Comparison of ENCODE assay signal across 19 mouse cellular contexts in the genomic region with DNA sequence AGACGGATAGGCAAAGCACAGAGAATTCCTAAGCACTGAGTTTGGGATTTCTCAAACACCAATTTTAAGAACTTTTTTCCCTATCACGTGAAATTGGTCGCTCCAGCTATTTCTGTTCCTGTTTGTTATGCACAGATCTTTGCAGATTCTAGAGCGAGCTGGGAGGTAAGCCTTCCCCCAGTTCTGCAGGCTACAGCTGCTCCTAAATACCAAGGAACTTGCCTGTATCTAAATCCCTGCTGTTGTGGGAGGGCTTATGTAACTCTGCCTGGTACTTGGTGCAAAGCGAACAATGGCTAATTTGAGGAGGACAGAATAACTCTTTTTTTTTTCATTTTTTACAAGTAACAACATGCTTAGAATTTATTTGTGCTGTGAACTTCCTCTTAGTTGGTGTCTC.
A peak's percentile ranks its signal among the peaks of the same experiment; 100 is the strongest.
DNase-seq lines count a peak whose midpoint lies in the region; ATAC-seq lines count a peak whose summit lies in the region.
"Had no signal": no experiment of that assay in that cellular context is flagged by ENCODE, and none has a peak within 500 bp of the region (broad histone marks: within the 10 kb centered on the region; RNA-seq: fewer than 3 reads in every experiment).

No protein-coding gene starts in this region.

- no peaks in the 10 kb centered on the region for H3K27me3 ChIP-seq in embryonic facial prominence, embryonic 14.5 days (replicated peaks; ENCODE audit: control insufficient read depth, insufficient read depth, low read length)
- H3K27me3 ChIP-seq in embryonic facial prominence, embryonic 10.5 days (replicated peaks; ENCODE audit: low read depth, poor library complexity, severe bottlenecking), result no peaks in the 10 kb centered on the region
- H3K27me3 ChIP-seq: CH12.LX; embryonic facial prominence, embryonic 13.5 days; hindbrain, embryonic 13.5 days; intestine, embryonic 15.5 days; liver, embryonic 13.5 days had no signal

- no peak overlapping the region for H3K9ac ChIP-seq in embryonic facial prominence, embryonic 14.5 days (ENCODE audit: low read depth, low read length)
- H3K9ac ChIP-seq: embryonic facial prominence, embryonic 13.5 days; hindbrain, embryonic 13.5 days; intestine, embryonic 15.5 days; liver, embryonic 13.5 days had no signal

- no peaks in the 10 kb centered on the region for H3K4me1 ChIP-seq in embryonic facial prominence, embryonic 14.5 days (ENCODE audit: control insufficient read depth, insufficient read depth, low read length)
- no peaks in the 10 kb centered on the region for H3K4me1 ChIP-seq in embryonic facial prominence, embryonic 10.5 days
- H3K4me1 ChIP-seq: embryonic facial prominence, embryonic 13.5 days; forebrain, embryonic 10.5 days; hindbrain, embryonic 13.5 days; intestine, embryonic 15.5 days; liver, embryonic 13.5 days had no signal

- no peak overlapping the region for H3K27ac ChIP-seq in embryonic facial prominence, embryonic 14.5 days (replicated peaks; ENCODE audit: low read depth, low read length)
- H3K27ac ChIP-seq in embryonic facial prominence, embryonic 10.5 days (replicated peaks), result no peak overlapping the region
- H3K27ac ChIP-seq: embryonic facial prominence, embryonic 13.5 days; forebrain, embryonic 10.5 days; heart, adult 2 months; hindbrain, embryonic 13.5 days; intestine, embryonic 15.5 days; liver, embryonic 13.5 days had no signal

- peak; percentile 9 for DNase-seq in embryonic facial prominence, embryonic 14.5 days (ENCODE audit: low spot score)
- no peak for DNase-seq in embryonic facial prominence, embryonic 10.5 days (ENCODE audit: low spot score)
- DNase-seq in layer of hippocampus, adult 9-10 months (ENCODE audit: low spot score), result peak; percentile 44
- peak; percentile 64 to 69 for DNase-seq in right cerebral cortex, adult 2 months (ENCODE audit: low spot score in 2 of 2)
- no peak for DNase-seq in embryo, embryonic 11 days
- DNase-seq in cerebellum, postnatal 25 days, result no peak
- DNase-seq: adrenal gland, postnatal 25 days; cerebellum, postnatal 36 days; gastrocnemius, postnatal 10 days; heart, adult 2 months; kidney, postnatal 10 days; liver, embryonic 13.5 days had no signal

- H3K36me3 ChIP-seq in embryonic facial prominence, embryonic 14.5 days (ENCODE audit: control insufficient read depth, insufficient read depth, low read length), result no peaks in the 10 kb centered on the region
- H3K36me3 ChIP-seq in embryonic facial prominence, embryonic 10.5 days (replicated peaks), result no peaks in the 10 kb centered on the region
- H3K36me3 ChIP-seq: embryonic facial prominence, embryonic 13.5 days; forebrain, embryonic 10.5 days; hindbrain, embryonic 13.5 days; intestine, embryonic 15.5 days; liver, embryonic 13.5 days had no signal

- no peak for ATAC-seq in embryonic facial prominence, embryonic 14.5 days (ENCODE audit: low read depth)
- ATAC-seq in frontal cortex, adult (ENCODE audit: low TSS enrichment), result peak; percentile 100
- no peak for ATAC-seq in cerebellum, adult (ENCODE audit: insufficient number of reproducible peaks, low FRiP score, low TSS enrichment)
- ATAC-seq: intestine, embryonic 15.5 days had no signal

- no peaks in the 10 kb centered on the region for H3K9me3 ChIP-seq in embryonic facial prominence, embryonic 14.5 days (ENCODE audit: control insufficient read depth, low read length)
- no peaks in the 10 kb centered on the region for H3K9me3 ChIP-seq in embryonic facial prominence, embryonic 10.5 days
- H3K9me3 ChIP-seq: embryonic facial prominence, embryonic 13.5 days; hindbrain, embryonic 13.5 days; intestine, embryonic 15.5 days had no signal

- no peak overlapping the region for H3K4me2 ChIP-seq in embryonic facial prominence, embryonic 14.5 days (ENCODE audit: low read depth, low read length)
- H3K4me2 ChIP-seq: embryonic facial prominence, embryonic 13.5 days; hindbrain, embryonic 13.5 days; intestine, embryonic 15.5 days; liver, embryonic 13.5 days had no signal

- WGBS in embryonic facial prominence, embryonic 14.5 days, result 42% methylated on average over 5 of the region's 5 CpGs
- 51% methylated on average over 5 of the region's 5 CpGs for WGBS in embryonic facial prominence, embryonic 10.5 days

- H3K4me3 ChIP-seq in embryonic facial prominence, embryonic 14.5 days (ENCODE audit: low read depth, low read length), result no peak overlapping the region
- H3K4me3 ChIP-seq in embryonic facial prominence, embryonic 10.5 days, result no peak overlapping the region
- H3K4me3 ChIP-seq: embryonic facial prominence, embryonic 13.5 days; forebrain, embryonic 10.5 days; heart, adult 2 months; hindbrain, embryonic 13.5 days; intestine, embryonic 15.5 days; liver, embryonic 13.5 days had no signal

Comparison
In these comparisons a context has a peak if more than half of its experiments do, and no peak if none do; other contexts are left out.
1. DNase-seq: peak in embryonic facial prominence, embryonic 14.5 days (single experiment), layer of hippocampus, adult 9-10 months (single experiment) and right cerebral cortex, adult 2 months (2 of 2); none in embryonic facial prominence, embryonic 10.5 days (single experiment), embryo, embryonic 11 days (single experiment) and cerebellum, postnatal 25 days (0 of 2).